Mouse (Mus musculus) midbrain, embryonic 16.5 days (tissue): Measurements from ENCODE around the gene Ap1m1. TPM values are rescaled to one million over a fixed set of nuclear protein-coding genes. Genes with fewer than 3 reads are reported as not detected.

Experiments used
- ATAC-seq: fragments of 200-750 bp; cut with Nextera tagmentation; 2 replicates; pipeline ENCODE4 v1.8.0; 2017; ENCODE audit warnings: moderate TSS enrichment
- H3K27ac ChIP-seq: fragments of 300-500 bp; sonication (generic); 2 replicates; pipeline ENCODE4 v1.5.1; 2014; ENCODE audit warnings: mild to moderate bottlenecking, low read length, mixed read lengths
- H3K27me3 ChIP-seq: fragments of 300-500 bp; sonication (generic); 2 replicates; pipeline ENCODE4 v1.6.1; 2014; ENCODE audit warnings: low read depth, low read length, mixed read lengths; ENCODE audit not compliant: control insufficient read depth, insufficient read depth
- H3K36me3 ChIP-seq: fragments of 300-500 bp; sonication (generic); 2 replicates; pipeline ENCODE4 v1.6.1; 2014; ENCODE audit warnings: mild to moderate bottlenecking, low read length, moderate library complexity, mixed read lengths; ENCODE audit not compliant: control insufficient read depth, insufficient read depth
- H3K4me1 ChIP-seq: fragments of 300-500 bp; sonication (generic); 2 replicates; pipeline ENCODE4 v1.6.1; 2014; ENCODE audit warnings: mild to moderate bottlenecking, low read length, mixed read lengths; ENCODE audit not compliant: control insufficient read depth, insufficient read depth
- H3K4me2 ChIP-seq: fragments of 300-500 bp; sonication (generic); 2 replicates; pipeline ENCODE4 v1.6.1; 2014; ENCODE audit warnings: mild to moderate bottlenecking, low read length, mixed read lengths
- H3K4me3 ChIP-seq: fragments of 300-500 bp; sonication (generic); 2 replicates; pipeline ENCODE4 v1.5.1; 2014; ENCODE audit warnings: low read depth, mild to moderate bottlenecking, low read length, moderate library complexity, mixed read lengths
- H3K9ac ChIP-seq: fragments of 300-500 bp; sonication (generic); 2 replicates; pipeline ENCODE4 v1.6.1; 2014; ENCODE audit warnings: low read depth, low read length, mixed read lengths
- H3K9me3 ChIP-seq: fragments of 300-500 bp; sonication (generic); replicated peaks from 2 replicates; pipeline ENCODE4 v1.6.1; 2014; ENCODE audit warnings: mild to moderate bottlenecking, low read length, mixed read lengths; ENCODE audit not compliant: control insufficient read depth, poor library complexity, severe bottlenecking
- WGBS: fragments of 180-500 bp; shearing (Covaris S2); extraction: QIAGEN DNeasy Blood & Tissue Kit; methylation state at CpG from one replicate; pipeline ENCODE4 v1.1.7; 2014; 5-methylcytosine and 5-hydroxymethylcytosine counted together
- polyA plus RNA-seq: library from polyadenylated mRNA; unstranded; fragments of >200 nt; fragmentation: Nextera tagmentation; extraction: Ambion mirVana; gene quantifications from 2 replicates; pipeline ENCODE4 v1.2.1, GENCODE M21; 2015

The Ap1m1 gene
- polyA plus RNA-seq, 1 experiment from 2014 or later = 297 TPM

- peak overlapping the region; percentile 80 for H3K4me2 ChIP-seq
- ATAC-seq = no peak
- WGBS = 62% methylated on average over 7 of the region's 7 CpGs
- peaks cover 18% of the 10 kb centered on the region for H3K4me1 ChIP-seq
- H3K27me3 ChIP-seq = no peaks in the 10 kb centered on the region
- H3K36me3 ChIP-seq = no peaks in the 10 kb centered on the region
- H3K9me3 ChIP-seq = no peaks in the 10 kb centered on the region
- H3K4me3 ChIP-seq = peak overlapping the region; percentile 82
- H3K27ac ChIP-seq = no peak overlapping the region
- peak overlapping the region; percentile 83 for H3K9ac ChIP-seq
Measured at GRCm38 (mm10) chr8:72240951-72241350, 1.1 kb downstream of the Ap1m1 start.

GRCm38 (mm10) chr8:72242226-72242625 lies 2.4 kb downstream of the Ap1m1 start:
- Histone ChIP-seq H3K36me3 (peaks cover 9% of the 10 kb centered on the region), H3K9ac (no peak overlapping the region), H3K27me3 (no peaks in the 10 kb centered on the region), H3K27ac (no peak overlapping the region), H3K4me2 (no peak overlapping the region), H3K4me3 (no peak overlapping the region), H3K4me1 (peaks cover 18% of the 10 kb centered on the region), H3K9me3 (no peaks in the 10 kb centered on the region)
- ATAC-seq = no peak
- WGBS = 100% methylated on average over 1 of the region's 1 CpGs

- Histone ChIP-seq H3K27me3 (no peaks in the 10 kb centered on the region), H3K4me2 (no peak overlapping the region), H3K4me3 (no peak overlapping the region), H3K9ac (no peak overlapping the region), H3K9me3 (no peaks in the 10 kb centered on the region), H3K36me3 (peaks cover 9% of the 10 kb centered on the region), H3K27ac (no peak overlapping the region), H3K4me1 (peaks cover 18% of the 10 kb centered on the region)
- WGBS = 80% methylated on average over 2 of the region's 2 CpGs
- no peak for ATAC-seq
Measured at GRCm38 (mm10) chr8:72244610-72245009, 4.8 kb downstream of the Ap1m1 start.

GRCm38 (mm10) chr8:72257171-72257901 lies 17.5 kb downstream of the Ap1m1 start:
- Histone ChIP-seq H3K9ac (no peak overlapping the region), H3K36me3 (peaks cover 25% of the 10 kb centered on the region), H3K4me1 (no peaks in the 10 kb centered on the region), H3K4me2 (no peak overlapping the region), H3K4me3 (no peak overlapping the region), H3K27ac (no peak overlapping the region), H3K27me3 (no peaks in the 10 kb centered on the region), H3K9me3 (no peaks in the 10 kb centered on the region)
- 54% methylated on average over 7 of the region's 7 CpGs for WGBS
- peak; percentile 57; the same call in 1 of the 2 replicates for ATAC-seq

GRCm38 (mm10) chr8:72257902-72258238 lies 18.1 kb downstream of the Ap1m1 start:
- Histone ChIP-seq H3K27me3 (no peaks in the 10 kb centered on the region), H3K9ac (no peak overlapping the region), H3K27ac (no peak overlapping the region), H3K4me1 (no peaks in the 10 kb centered on the region), H3K36me3 (peaks cover 20% of the 10 kb centered on the region), H3K9me3 (no peaks in the 10 kb centered on the region), H3K4me3 (no peak overlapping the region), H3K4me2 (no peak overlapping the region)
- ATAC-seq = no peak
- WGBS = 85% methylated on average over 1 of the region's 1 CpGs

GRCm38 (mm10) chr8:72259862-72260261 lies 20.0 kb downstream of the Ap1m1 start:
- no peaks in the 10 kb centered on the region for H3K27me3 ChIP-seq
- H3K27ac ChIP-seq = no peak overlapping the region
- peaks cover 8% of the 10 kb centered on the region for H3K36me3 ChIP-seq
- H3K4me2 ChIP-seq = no peak overlapping the region
- H3K4me3 ChIP-seq = no peak overlapping the region
- H3K9ac ChIP-seq = no peak overlapping the region
- WGBS = 89% methylated on average over 2 of the region's 2 CpGs
- H3K9me3 ChIP-seq = no peaks in the 10 kb centered on the region
- no peaks in the 10 kb centered on the region for H3K4me1 ChIP-seq
- ATAC-seq = no peak

GRCm38 (mm10) chr8:72260585-72260984 lies 20.8 kb downstream of the Ap1m1 start:
- no peak for ATAC-seq
- Histone ChIP-seq H3K27ac (no peak overlapping the region), H3K36me3 (peaks cover 4% of the 10 kb centered on the region; the same call in 1 of the 2 replicates), H3K9me3 (no peaks in the 10 kb centered on the region), H3K4me1 (no peaks in the 10 kb centered on the region), H3K27me3 (no peaks in the 10 kb centered on the region), H3K4me2 (no peak overlapping the region), H3K4me3 (no peak overlapping the region), H3K9ac (no peak overlapping the region)
- WGBS = 49% methylated on average over 4 of the region's 4 CpGs

- 33% methylated on average over 2 of the region's 2 CpGs for WGBS
Measured at GRCm38 (mm10) chr8:72261019-72261418, 21.2 kb downstream of the Ap1m1 start.

GRCm38 (mm10) chr8:72261431-72261830 lies 21.6 kb downstream of the Ap1m1 start:
- no peak for ATAC-seq
- Histone ChIP-seq H3K9me3 (no peaks in the 10 kb centered on the region), H3K36me3 (peaks cover 2% of the 10 kb centered on the region; the same call in 1 of the 2 replicates), H3K27ac (no peak overlapping the region), H3K4me2 (no peak overlapping the region), H3K27me3 (no peaks in the 10 kb centered on the region), H3K4me1 (no peaks in the 10 kb centered on the region), H3K9ac (no peak overlapping the region), H3K4me3 (no peak overlapping the region)

More at GRCm38 (mm10) chr8:72261019-72261418, 21.2 kb downstream of the Ap1m1 start:
- Histone ChIP-seq H3K9ac (no peak overlapping the region), H3K4me3 (no peak overlapping the region), H3K27ac (no peak overlapping the region), H3K4me2 (no peak overlapping the region), H3K27me3 (no peaks in the 10 kb centered on the region), H3K36me3 (peaks cover 2% of the 10 kb centered on the region; the same call in 1 of the 2 replicates), H3K9me3 (no peaks in the 10 kb centered on the region), H3K4me1 (no peaks in the 10 kb centered on the region)
- peak; percentile 52 for ATAC-seq
